Mouse (Mus musculus) limb, embryonic 14.5 days (tissue): ENCODE data around the gene Dok3. TPM values are rescaled to one million over a fixed set of nuclear protein-coding genes. Genes with fewer than 3 reads are reported as not detected.

Experiments used
- ATAC-seq: fragments of 200-750 bp; cut with Nextera tagmentation; 2 replicates; pipeline ENCODE4 v1.8.0; 2017; ENCODE audit warnings: low read depth, moderate number of reproducible peaks, moderate TSS enrichment; ENCODE audit not compliant: low FRiP score
- DNase-seq: peaks from one replicate; pipeline ENCODE4 v3.0.0-alpha.2; 2015; ENCODE audit warnings: low spot score
- H3K27ac ChIP-seq: fragments of 300-500 bp; sonication (generic); replicated peaks from 2 replicates; pipeline ENCODE4 v1.5.1; 2014; ENCODE audit warnings: low read depth, mild to moderate bottlenecking, low read length, moderate library complexity, mixed read lengths
- H3K27me3 ChIP-seq: fragments of 300-500 bp; sonication (generic); 2 replicates; pipeline ENCODE4 v1.6.1; 2014; ENCODE audit warnings: low read length, mixed read lengths; ENCODE audit not compliant: control insufficient read depth, insufficient read depth
- H3K36me3 ChIP-seq: fragments of 300-500 bp; sonication (generic); 2 replicates; pipeline ENCODE4 v1.6.1; 2014; ENCODE audit warnings: mild to moderate bottlenecking, low read length, moderate library complexity, mixed read lengths; ENCODE audit not compliant: control insufficient read depth, insufficient read depth
- H3K4me1 ChIP-seq: fragments of 300-500 bp; sonication (generic); 2 replicates; pipeline ENCODE4 v1.6.1; 2014; ENCODE audit warnings: antibody characterized with exemption, low read length, mixed read lengths; ENCODE audit not compliant: control insufficient read depth, insufficient read depth
- H3K4me2 ChIP-seq: fragments of 300-500 bp; sonication (generic); replicated peaks from 2 replicates; pipeline ENCODE4 v1.6.1; 2014; ENCODE audit warnings: low read depth, mild to moderate bottlenecking, low read length, moderate library complexity; ENCODE audit not compliant: severe bottlenecking
- H3K4me3 ChIP-seq: fragments of 300-500 bp; sonication (generic); replicated peaks from 2 replicates; pipeline ENCODE4 v1.5.1; 2014; ENCODE audit warnings: low read length
- H3K9ac ChIP-seq: fragments of 300-500 bp; sonication (generic); 2 replicates; pipeline ENCODE4 v1.6.1; 2014; ENCODE audit warnings: mild to moderate bottlenecking, low read depth, low read length, moderate library complexity; ENCODE audit not compliant: severe bottlenecking
- H3K9me3 ChIP-seq: fragments of 300-500 bp; sonication (generic); 2 replicates; pipeline ENCODE4 v1.6.1; 2016; ENCODE audit warnings: low read length; ENCODE audit not compliant: control insufficient read depth
- POLR2A ChIP-seq: fragments of 200-500 bp; IDR thresholded peaks from 2 replicates; pipeline ENCODE4 v1.8.0; 2012; ENCODE audit warnings: inconsistent platforms, mild to moderate bottlenecking, moderate library complexity, borderline replicate concordance; ENCODE audit not compliant: insufficient read depth, insufficient read length; ENCODE audit errors: extremely low read depth
- WGBS: fragments of 180-500 bp; shearing (Covaris S2); extraction: QIAGEN DNeasy Blood & Tissue Kit; methylation state at CpG from one replicate; pipeline ENCODE4 v1.1.7; 2014; 5-methylcytosine and 5-hydroxymethylcytosine counted together
- polyA plus RNA-seq, 2 experiments: library from polyadenylated mRNA; depleted of rRNA in 1 of 2; stranded (reverse) in 1 of 2; unstranded in 1 of 2; fragments of >200 nt; fragmentation: Nextera tagmentation in 1 of 2; extraction: Ambion mirVana in 1 of 2; gene quantifications; 2 replicates each; pipeline versions ENCODE4 v1.2.1 to v1.2.3; 2012 to 2014

Dok3 gene
- polyA plus RNA-seq, 2 experiments, result 4.4 to 9.1 TPM

DNA sequence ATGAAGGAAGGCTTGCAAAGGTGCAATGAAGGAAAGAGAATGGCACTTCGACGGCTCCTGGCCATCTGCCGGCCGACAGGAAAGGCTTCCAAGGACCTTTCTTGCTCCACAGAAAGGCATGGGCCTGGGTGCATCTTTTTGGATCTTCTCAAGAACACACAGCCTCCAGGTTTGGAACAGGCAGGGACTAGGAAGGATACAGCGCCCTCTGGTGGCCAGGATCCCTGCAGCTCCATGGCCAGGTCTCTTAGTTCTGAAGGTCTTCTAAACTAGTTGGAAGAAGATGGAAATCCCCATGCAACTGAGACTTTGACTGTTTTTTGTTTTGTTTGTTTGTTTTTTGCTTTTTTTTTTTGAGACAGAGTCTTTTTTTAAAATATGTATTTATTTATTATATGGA lies 12.1 kb downstream of the Dok3 start:
- Histone ChIP-seq H3K4me1 (peaks cover 5% of the 10 kb centered on the region), H3K27ac (no peak overlapping the region), H3K9me3 (no peaks in the 10 kb centered on the region), H3K9ac (no peak overlapping the region), H3K4me3 (no peak overlapping the region), H3K27me3 (no peaks in the 10 kb centered on the region), H3K36me3 (no peaks in the 10 kb centered on the region), H3K4me2 (no peak overlapping the region)
- ATAC-seq, result no peak
- 9% methylated on average over 5 of the region's 5 CpGs for WGBS
- peak; percentile 91 for DNase-seq
- TF ChIP-seq POLR2A, result no peak

DNA sequence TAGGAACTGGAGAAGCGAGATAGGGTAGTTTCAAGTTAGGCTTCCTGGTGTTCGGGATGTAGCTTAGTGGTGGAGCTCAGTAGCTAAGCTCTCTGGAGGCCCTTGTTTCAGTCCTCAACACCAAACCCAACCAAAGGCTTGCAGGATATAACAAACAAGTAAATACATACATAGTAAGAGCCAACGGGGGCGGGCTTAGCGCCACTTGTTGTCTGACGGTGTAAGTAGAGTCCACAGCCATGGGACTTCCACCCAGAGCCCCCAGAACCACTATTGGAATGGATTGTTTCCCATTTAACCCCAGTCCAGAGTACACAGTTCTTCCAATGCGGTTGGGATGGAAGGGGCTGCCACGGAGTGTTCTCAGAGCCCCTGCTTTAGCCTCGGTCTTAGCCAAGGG lies 15.3 kb downstream of the Dok3 start:
- Histone ChIP-seq H3K9me3 (no peaks in the 10 kb centered on the region), H3K4me2 (peak overlapping the region; percentile 88), H3K27ac (no peak overlapping the region), H3K4me1 (peaks cover 24% of the 10 kb centered on the region), H3K27me3 (no peaks in the 10 kb centered on the region), H3K4me3 (peak overlapping the region; percentile 88; the same call in 1 of the 2 replicates), H3K36me3 (peaks cover 16% of the 10 kb centered on the region), H3K9ac (no peak overlapping the region)
- 32% methylated on average over 9 of the region's 9 CpGs for WGBS
- TF ChIP-seq POLR2A, result no peak
- ATAC-seq, result no peak
- no peak for DNase-seq

DNA sequence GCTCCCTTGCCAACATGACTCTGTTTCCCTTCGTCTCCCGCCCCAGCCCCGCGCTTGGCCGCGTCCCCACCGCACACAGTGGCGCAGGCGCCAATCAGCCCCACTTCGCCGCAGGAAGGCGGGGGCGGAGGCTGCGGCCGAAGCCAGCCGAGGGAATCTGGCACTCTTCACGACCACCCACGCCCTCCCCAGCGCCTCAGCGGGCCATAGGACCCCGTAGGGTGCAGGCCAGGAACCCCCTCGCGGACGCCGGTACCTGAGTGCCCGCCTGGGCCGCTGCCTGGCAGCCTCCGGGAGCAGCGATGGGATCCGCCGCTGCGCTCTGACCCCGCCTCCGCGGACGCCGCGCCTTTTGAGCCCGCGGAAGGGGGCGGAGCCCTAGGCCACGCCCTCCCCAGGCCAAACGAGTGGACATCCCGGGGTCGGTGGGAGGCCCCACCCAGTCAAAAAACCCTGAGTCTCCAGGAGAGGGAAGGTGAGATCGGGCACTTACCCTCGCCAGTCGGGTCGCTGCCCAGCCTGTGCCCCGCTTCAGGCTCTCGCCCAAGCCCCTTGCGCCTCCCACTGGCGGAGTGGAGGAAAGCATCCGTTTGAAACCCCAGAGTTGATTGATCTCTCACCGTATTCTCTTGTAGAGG lies 15.9 kb downstream of the Dok3 start, which contains the start of gene Pdlim7:
TSS of gene Pdlim7 (minus strand) at position 566 of the 638 bp plus-strand sequence.
- WGBS, result under 1% methylated on average over 46 of the region's 55 CpGs
- Histone ChIP-seq H3K27ac (peak within 1 kb of the TSS; percentile 79), H3K4me3 (peak within 1 kb of the TSS; percentile 88), H3K36me3 (peaks cover 22% of the 10 kb centered on the region), H3K9ac (peak within 1 kb of the TSS; percentile 87), H3K9me3 (no peaks in the 10 kb centered on the region), H3K4me1 (peaks cover 24% of the 10 kb centered on the region), H3K27me3 (no peaks in the 10 kb centered on the region), H3K4me2 (peak within 1 kb of the TSS; percentile 88)
- TF ChIP-seq POLR2A, result peak; percentile 99
- peak; percentile 71 for ATAC-seq
- peak; percentile 81 for DNase-seq

DNA sequence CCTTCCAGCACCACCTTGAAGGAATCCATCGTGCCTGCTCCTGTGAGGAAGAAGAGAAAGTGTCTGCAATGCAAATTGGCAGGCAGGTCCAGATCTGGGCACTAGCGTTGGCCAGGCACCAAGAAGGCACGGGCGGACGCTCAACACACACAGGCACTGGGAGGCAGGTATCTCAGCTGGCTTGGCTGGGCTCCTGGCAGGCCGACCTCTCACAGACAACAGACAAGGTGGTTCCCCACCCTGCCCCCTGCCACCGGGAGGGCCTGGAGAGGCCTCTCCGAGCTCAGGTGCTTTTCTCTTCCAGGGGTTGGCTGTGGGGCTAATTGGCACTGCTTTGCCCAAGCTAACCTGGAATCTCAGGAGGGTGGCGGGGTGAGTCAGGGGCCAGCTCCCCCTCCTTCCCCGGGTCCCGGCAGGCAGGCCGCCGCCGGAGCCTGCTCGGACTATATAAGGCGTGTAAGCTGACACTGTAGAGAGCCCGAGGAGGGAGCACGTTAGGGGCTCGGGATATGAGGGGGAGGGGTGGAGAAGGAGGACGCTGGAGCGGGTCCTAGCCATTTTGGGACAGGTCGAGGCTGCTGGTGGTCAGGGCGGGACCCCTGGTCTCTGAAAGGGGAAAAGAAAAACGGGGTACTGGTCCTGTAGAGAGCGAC lies 16.6 kb downstream of the Dok3 start:
- ATAC-seq (peak; percentile 51; the same call in 1 of the 2 replicates), DNase-seq (peak; percentile 68)
- H3K4me3 ChIP-seq, result peak overlapping the region; percentile 88
- H3K9me3 ChIP-seq, result no peaks in the 10 kb centered on the region
- H3K27ac ChIP-seq, result peak overlapping the region; percentile 79
- TF ChIP-seq POLR2A, result no peak
- no peaks in the 10 kb centered on the region for H3K27me3 ChIP-seq
- 2% methylated on average over 25 of the region's 25 CpGs for WGBS
- peak overlapping the region; percentile 87 for H3K9ac ChIP-seq
- H3K36me3 ChIP-seq, result peaks cover 29% of the 10 kb centered on the region
- peaks cover 24% of the 10 kb centered on the region for H3K4me1 ChIP-seq
- H3K4me2 ChIP-seq, result peak overlapping the region; percentile 88

DNA sequence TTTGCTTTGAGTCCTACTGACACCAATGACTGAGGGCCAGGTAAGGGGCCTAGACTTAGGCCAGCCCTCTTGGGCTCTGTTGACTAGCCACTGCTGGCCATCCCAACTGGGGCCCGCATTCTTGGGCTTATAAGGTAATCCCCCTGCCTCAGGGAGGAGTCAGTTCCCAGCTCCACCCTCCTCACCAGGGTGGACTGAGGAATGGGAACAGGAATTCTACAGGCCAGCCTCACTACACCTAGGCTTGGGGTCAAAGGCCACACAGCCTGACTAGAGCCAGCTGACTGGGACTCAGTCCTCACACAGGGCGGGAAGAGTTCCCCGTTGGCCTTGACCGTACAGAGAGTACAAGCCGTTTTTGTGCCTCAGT lies 17.6 kb downstream of the Dok3 start:
- ATAC-seq, result no peak
- peaks cover 39% of the 10 kb centered on the region for H3K36me3 ChIP-seq

More for the DNA sequence above, 17.6 kb downstream of the Dok3 start:
- H3K4me3 ChIP-seq, result peak overlapping the region; percentile 88
- H3K9me3 ChIP-seq, result no peaks in the 10 kb centered on the region
- H3K4me2 ChIP-seq, result peak overlapping the region; percentile 88
- TF ChIP-seq POLR2A, result no peak
- no peak for DNase-seq
- 24% methylated on average over 5 of the region's 5 CpGs for WGBS
- H3K27me3 ChIP-seq, result no peaks in the 10 kb centered on the region
- peak overlapping the region; percentile 82 for H3K27ac ChIP-seq
- peaks cover 24% of the 10 kb centered on the region for H3K4me1 ChIP-seq
- 0 out of 2 replicates have a peak overlapping the region, but pooled peaks have one; percentile 34 for H3K9ac ChIP-seq
